Mouse (Mus musculus) myocyte (in vitro differentiated cells): Measurements from ENCODE around the gene Rrnad1.

Experiments used
- CEBPB ChIP-seq: IDR thresholded peaks from 2 replicates; pipeline ENCODE4 v1.6.1; 2011; ENCODE audit warnings: mild to moderate bottlenecking, moderate library complexity; ENCODE audit not compliant: poor library complexity, insufficient read depth, severe bottlenecking
- E2F4 ChIP-seq: IDR thresholded peaks from one replicate; pipeline ENCODE4 v1.6.1; 2011; ENCODE audit warnings: mild to moderate bottlenecking, control low read depth, moderate library complexity; ENCODE audit not compliant: insufficient read depth
- MAX ChIP-seq: IDR thresholded peaks from one replicate; pipeline ENCODE4 v1.6.1; 2011; ENCODE audit warnings: low read depth, mild to moderate bottlenecking, control low read depth
- MYOD1 ChIP-seq, 3 experiments: IDR thresholded peaks; one replicate each; pipeline ENCODE4 v1.6.1; 2011; ENCODE audit warnings: control low read depth in 2 of 3, low read depth in 2 of 3, mild to moderate bottlenecking in 2 of 3, moderate library complexity in 1 of 3; ENCODE audit not compliant: insufficient read length in 2 of 3, control insufficient read depth in 1 of 3
- MYOG ChIP-seq, 3 experiments: IDR thresholded peaks; one replicate each; pipeline ENCODE4 v1.6.1; 2011; ENCODE audit warnings: control low read depth in 2 of 3, low read depth in 2 of 3, mild to moderate bottlenecking in 2 of 3; ENCODE audit not compliant: insufficient read length in 2 of 3, control insufficient read depth in 1 of 3, insufficient read depth in 1 of 3
- POLR2A ChIP-seq: IDR thresholded peaks from one replicate; pipeline ENCODE4 v1.6.1; 2011; ENCODE audit warnings: low read depth, mild to moderate bottlenecking, control low read depth, moderate library complexity; ENCODE audit not compliant: insufficient read length
- POLR2AphosphoS2 ChIP-seq: IDR thresholded peaks from one replicate; pipeline ENCODE4 v1.6.1; 2011; ENCODE audit warnings: low read depth, control low read depth; ENCODE audit not compliant: insufficient read length
- REST ChIP-seq: IDR thresholded peaks from one replicate; pipeline ENCODE4 v1.6.1; 2011; ENCODE audit warnings: mild to moderate bottlenecking, control low read depth, moderate library complexity; ENCODE audit not compliant: insufficient read depth, insufficient read length
- SRF ChIP-seq: IDR thresholded peaks from one replicate; pipeline ENCODE4 v1.6.1; 2011; ENCODE audit warnings: low read depth; ENCODE audit not compliant: control insufficient read depth, insufficient read length
- TCF12 ChIP-seq: IDR thresholded peaks from one replicate; pipeline ENCODE4 v1.6.1; 2011; ENCODE audit warnings: mild to moderate bottlenecking, control low read depth; ENCODE audit not compliant: poor library complexity, insufficient read depth, severe bottlenecking
- TCF3 ChIP-seq: IDR thresholded peaks from one replicate; pipeline ENCODE4 v1.6.1; 2011; ENCODE audit warnings: low read depth, control low read depth; ENCODE audit not compliant: insufficient read length
- USF1 ChIP-seq: IDR thresholded peaks from one replicate; pipeline ENCODE4 v1.6.1; 2011; ENCODE audit warnings: low read depth, mild to moderate bottlenecking, control low read depth, moderate library complexity

DNA sequence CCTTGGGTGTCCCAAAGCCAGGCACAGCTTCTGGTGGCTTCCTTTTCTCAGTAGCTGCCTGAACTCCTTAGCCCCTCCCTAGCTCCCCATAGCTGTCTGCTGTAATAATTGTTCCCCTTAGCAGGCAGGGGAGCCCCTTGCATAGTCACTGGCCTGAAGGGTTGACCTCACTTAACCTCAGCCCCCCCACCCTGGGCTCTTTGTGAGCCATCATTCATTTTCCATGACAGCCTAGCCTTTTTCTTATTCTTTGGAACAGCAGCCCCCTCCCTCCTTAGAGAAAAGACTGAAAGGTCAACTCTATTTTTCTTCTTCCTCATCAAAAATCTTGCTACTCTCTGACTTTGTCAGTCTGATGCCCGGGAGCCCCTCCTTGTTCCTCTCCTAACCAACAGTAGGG, 28.4 kb upstream of the Rrnad1 start:
- no peak for TF ChIP-seq MAX
- TF ChIP-seq POLR2A, result no peak
- TF ChIP-seq POLR2AphosphoS2, result no peak
- TF ChIP-seq E2F4, result no peak
- no peak for TF ChIP-seq MYOD1 (IDR thresholded peaks at IDR 0.05; ENCODE audit: control insufficient read depth in 1 of 3, insufficient read length in 2 of 3, low read depth in 2 of 3)
- no peak for TF ChIP-seq USF1
- TF ChIP-seq TCF3, result no peak
- TF ChIP-seq CEBPB, result no peak
- no peak for TF ChIP-seq SRF
- TF ChIP-seq MYOG (IDR thresholded peaks at IDR 0.05; ENCODE audit: control insufficient read depth in 1 of 3, insufficient read depth in 1 of 3, insufficient read length in 2 of 3, low read depth in 2 of 3), result no peak
- TF ChIP-seq TCF12, result no peak
- TF ChIP-seq REST, result no peak
